Mouse (Mus musculus) olfactory bulb, adult 2 months (tissue): ENCODE results near the gene Agl.

ENCODE experiments used
- CTCF ChIP-seq: fragments of 200-500 bp; IDR thresholded peaks from 2 replicates; pipeline ENCODE4 v1.5.1; 2012; ENCODE audit warnings: low read depth, mild to moderate bottlenecking, low read length, moderate library complexity; ENCODE audit not compliant: insufficient read depth
- POLR2A ChIP-seq: fragments of 200-500 bp; IDR thresholded peaks from 2 replicates; pipeline ENCODE4 v1.6.1; 2012; ENCODE audit warnings: mild to moderate bottlenecking, low read depth, low read length, moderate library complexity; ENCODE audit not compliant: insufficient read depth

DNA sequence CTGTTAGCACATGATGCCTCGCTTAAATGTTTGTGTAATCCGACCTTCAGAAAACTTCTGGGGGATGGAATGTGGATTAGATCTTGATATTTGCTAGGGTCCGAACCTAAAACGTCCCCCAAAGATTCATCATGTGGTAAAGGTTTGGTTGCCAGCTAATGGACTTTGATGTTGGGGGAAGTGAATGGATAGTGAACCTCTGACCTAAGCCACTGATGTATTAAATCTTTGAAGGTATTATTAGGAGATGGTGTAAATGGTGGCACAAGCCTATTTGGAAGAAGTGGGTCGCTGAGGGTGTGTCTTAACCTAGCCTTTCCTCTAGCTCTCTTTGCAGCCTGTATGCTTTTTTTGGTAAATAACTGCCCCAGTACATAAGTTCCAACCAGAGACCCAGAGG, 94.9 kb downstream of the Agl start:
- TF ChIP-seq CTCF = no peak
- no peak for TF ChIP-seq POLR2A
